In genomic region chrX:151828971-151829370, GRCm38 (mm10) we compare ENCODE assay signal across 16 mouse cellular contexts.
"Had no signal": no experiment of that assay in that cellular context is flagged by ENCODE, and none has a peak within 500 bp of the region (broad histone marks: within the 10 kb centered on the region; RNA-seq: fewer than 3 reads in every experiment).

No protein-coding gene starts in this region.

- DNase-seq: retina, postnatal 1 day; right cerebral cortex, adult 18-20 months; right cerebral cortex, postnatal 14 days; right cerebral cortex, postnatal 25 days; right cerebral cortex, postnatal 4 days; spleen, adult 18-20 months; thymus, adult 18-20 months; thymus, adult 2 months; thymus, postnatal 14 days; thymus, postnatal 25 days; thymus, postnatal 36 days; thymus, postnatal 4 days had no signal

- H3K27ac ChIP-seq: neural tube, embryonic 13.5 days; neural tube, embryonic 15.5 days; stomach, embryonic 15.5 days; stomach, postnatal 0 days had no signal

- H3K9ac ChIP-seq: neural tube, embryonic 13.5 days; neural tube, embryonic 15.5 days; stomach, embryonic 15.5 days had no signal

- H3K36me3 ChIP-seq: neural tube, embryonic 15.5 days; stomach, embryonic 15.5 days had no signal

- H3K4me1 ChIP-seq: neural tube, embryonic 13.5 days; neural tube, embryonic 15.5 days; stomach, embryonic 15.5 days had no signal

- H3K9me3 ChIP-seq: neural tube, embryonic 13.5 days; neural tube, embryonic 15.5 days; stomach, embryonic 15.5 days had no signal

- H3K4me3 ChIP-seq: neural tube, embryonic 13.5 days; neural tube, embryonic 15.5 days; stomach, embryonic 15.5 days had no signal

- H3K27me3 ChIP-seq: neural tube, embryonic 15.5 days; stomach, embryonic 15.5 days had no signal
